Comparison of ENCODE assay signal across 9 mouse cellular contexts in genomic region chr6:134439401-134440021, GRCm38 (mm10). TPM values are rescaled to one million over a fixed set of nuclear protein-coding genes. Genes with fewer than 3 reads are reported as not detected.
A peak's percentile ranks its signal among the peaks of the same experiment; 100 is the strongest.
DNase-seq lines count a peak whose midpoint lies in the region; ATAC-seq and TF ChIP-seq lines count a peak whose summit lies in the region.
"Had no signal": no experiment of that assay in that cellular context is flagged by ENCODE, and none has a peak within 500 bp of the region (broad histone marks: within the 10 kb centered on the region; RNA-seq: fewer than 3 reads in every experiment).

No protein-coding gene starts in this region.

- TF ChIP-seq CTCF in kidney, postnatal 0 days (IDR thresholded peaks at IDR 0.05; ENCODE audit: low read depth): no peak
- no peak for TF ChIP-seq CTCF in kidney, adult 2 months (conservative IDR thresholded peaks at IDR 0.05; ENCODE audit: insufficient read depth, insufficient read length, low read depth, low read length)
- no peak for TF ChIP-seq CTCF in cortical plate, adult 2 months (IDR thresholded peaks at IDR 0.05; ENCODE audit: extremely low read depth, insufficient read depth, low read length)
- TF ChIP-seq CTCF in lung, postnatal 0 days (IDR thresholded peaks at IDR 0.05): no peak

- H3K4me3 ChIP-seq in kidney, postnatal 0 days (replicated peaks; ENCODE audit: low read depth, low read length): peak overlapping the region; percentile 21
- no peak overlapping the region for H3K4me3 ChIP-seq in kidney, adult 2 months (ENCODE audit: insufficient read depth, low read depth, low read length)
- H3K4me3 ChIP-seq in cortical plate, adult 2 months (ENCODE audit: insufficient read depth, low read length): peak overlapping the region; percentile 32
- H3K4me3 ChIP-seq in hindbrain, embryonic 16.5 days (ENCODE audit: low read length): peak overlapping the region; percentile 34
- H3K4me3 ChIP-seq in lung, postnatal 0 days (ENCODE audit: low read depth, low read length): no peak overlapping the region

- no peak for TF ChIP-seq EP300 in lung, postnatal 0 days (IDR thresholded peaks at IDR 0.05)

- H3K4me1 ChIP-seq in kidney, postnatal 0 days (replicated peaks; ENCODE audit: insufficient read depth, low read length): peaks cover 8% of the 10 kb centered on the region
- H3K4me1 ChIP-seq in kidney, adult 2 months (ENCODE audit: control insufficient read depth, insufficient read depth, low read length): peaks cover 7% of the 10 kb centered on the region; the same call in 1 of the 2 replicates
- H3K4me1 ChIP-seq in cortical plate, adult 2 months (ENCODE audit: control insufficient read depth, insufficient read depth, low read length): peaks cover 1% of the 10 kb centered on the region; the same call in 1 of the 2 replicates
- peaks cover 11% of the 10 kb centered on the region for H3K4me1 ChIP-seq in hindbrain, embryonic 16.5 days (ENCODE audit: control insufficient read depth, insufficient read depth, low read depth, low read length)
- H3K4me1 ChIP-seq in lung, postnatal 0 days (ENCODE audit: insufficient read depth, low read depth, low read length): 0 out of 2 replicates have a peak, but pooled peaks cover 3% of the 10 kb centered on the region

- ATAC-seq in kidney, postnatal 0 days (replicated peaks; ENCODE audit: low FRiP score, low read depth): peak; percentile 31
- peak; percentile 87 for ATAC-seq in hindbrain, embryonic 16.5 days
- peak; percentile 36 for ATAC-seq in lung, postnatal 0 days

- H3K36me3 ChIP-seq in kidney, postnatal 0 days (ENCODE audit: insufficient read depth, low read length): no peaks in the 10 kb centered on the region
- H3K36me3 ChIP-seq in kidney, adult 2 months (ENCODE audit: control insufficient read depth, insufficient read depth, low read length): no peaks in the 10 kb centered on the region
- H3K36me3 ChIP-seq in hindbrain, embryonic 16.5 days (ENCODE audit: control insufficient read depth, insufficient read depth, low read length): no peaks in the 10 kb centered on the region
- H3K36me3 ChIP-seq in lung, postnatal 0 days (ENCODE audit: insufficient read depth, low read length): no peaks in the 10 kb centered on the region

- no peaks in the 10 kb centered on the region for H3K27me3 ChIP-seq in kidney, postnatal 0 days (ENCODE audit: insufficient read depth, low read length)
- no peaks in the 10 kb centered on the region for H3K27me3 ChIP-seq in kidney, adult 2 months (replicated peaks; ENCODE audit: control insufficient read depth, insufficient read depth, low read length)
- no peaks in the 10 kb centered on the region for H3K27me3 ChIP-seq in hindbrain, embryonic 16.5 days (replicated peaks; ENCODE audit: control insufficient read depth, insufficient read depth, low read length)
- no peaks in the 10 kb centered on the region for H3K27me3 ChIP-seq in lung, postnatal 0 days (replicated peaks; ENCODE audit: insufficient read depth, low read length)

- 7% methylated on average over 23 of the region's 23 CpGs for WGBS in kidney, postnatal 0 days
- 21% methylated on average over 23 of the region's 23 CpGs for WGBS in kidney, adult 2 months
- 8% methylated on average over 23 of the region's 23 CpGs for WGBS in hindbrain, embryonic 16.5 days
- WGBS in lung, postnatal 0 days: 20% methylated on average over 23 of the region's 23 CpGs

- peak; percentile 78 for DNase-seq in kidney, postnatal 0 days (ENCODE audit: low spot score)
- DNase-seq in kidney, adult 2 months: no peak
- DNase-seq in gastrocnemius, postnatal 10 days: peak; percentile 25
- DNase-seq in lung, postnatal 0 days (ENCODE audit: low spot score): peak; percentile 59
- peak; percentile 62 for DNase-seq in right cerebral cortex, postnatal 25 days
- no peak for DNase-seq in testis, postnatal 10 days (ENCODE audit: low spot score)

- TF ChIP-seq POLR2A in kidney, adult 2 months (IDR thresholded peaks at IDR 0.05; ENCODE audit: low read depth, low read length): no peak
- TF ChIP-seq POLR2A in cortical plate, adult 2 months (IDR thresholded peaks at IDR 0.05; ENCODE audit: extremely low read depth, insufficient read depth, low read length): peak; percentile 38

- peak overlapping the region; percentile 32; the same call in 1 of the 2 replicates for H3K9ac ChIP-seq in kidney, postnatal 0 days (ENCODE audit: low read depth, low read length)
- peak overlapping the region; percentile 66 for H3K9ac ChIP-seq in hindbrain, embryonic 16.5 days (ENCODE audit: low read depth, low read length)
- no peak overlapping the region for H3K9ac ChIP-seq in lung, postnatal 0 days (replicated peaks; ENCODE audit: low read depth)

- H3K4me2 ChIP-seq in kidney, postnatal 0 days (ENCODE audit: low read length): peak overlapping the region; percentile 55
- peak overlapping the region; percentile 73 for H3K4me2 ChIP-seq in hindbrain, embryonic 16.5 days (ENCODE audit: low read length)
- peak overlapping the region; percentile 35 for H3K4me2 ChIP-seq in lung, postnatal 0 days (replicated peaks; ENCODE audit: low read depth, low read length)

- no peaks in the 10 kb centered on the region for H3K9me3 ChIP-seq in kidney, postnatal 0 days (replicated peaks; ENCODE audit: low read length)
- H3K9me3 ChIP-seq in hindbrain, embryonic 16.5 days (ENCODE audit: control insufficient read depth, low read length): no peaks in the 10 kb centered on the region
- H3K9me3 ChIP-seq in lung, postnatal 0 days (ENCODE audit: low read length): no peaks in the 10 kb centered on the region

- no peak overlapping the region for H3K27ac ChIP-seq in kidney, postnatal 0 days
- H3K27ac ChIP-seq in kidney, adult 2 months (ENCODE audit: insufficient read depth, low read depth, low read length): no peak overlapping the region
- H3K27ac ChIP-seq in cortical plate, adult 2 months (ENCODE audit: insufficient read depth, low read length): peak overlapping the region; percentile 20; the same call in 1 of the 2 replicates
- H3K27ac ChIP-seq in hindbrain, embryonic 16.5 days (ENCODE audit: low read depth, low read length): peak overlapping the region; percentile 59
- H3K27ac ChIP-seq in lung, postnatal 0 days (ENCODE audit: low read length): no peak overlapping the region

RNA-seq across cellular contexts. Expression of gene Bcl2l14, which starts 43.4 kb away (rescaled TPM):
- 9.3 and 10.2 TPM in 2 replicates for polyA plus RNA-seq in kidney, postnatal 0 days (2015; fragmentation: Nextera tagmentation; extraction: Ambion mirVana)
- 0.77 and 1.1 TPM in 2 replicates for polyA plus RNA-seq in kidney, adult 2 months (2012; rRNA removed)
- not detected in 2 replicates for polyA plus RNA-seq in cortical plate, adult 2 months (2012; rRNA removed)
- not detected for total RNA-seq in gastrocnemius, postnatal 10 days (2021)
- 0.07 and 0.10 TPM in 2 replicates for polyA plus RNA-seq in hindbrain, embryonic 16.5 days (2015; fragmentation: Nextera tagmentation; extraction: Ambion mirVana)
- 6.4 and 6.6 TPM in 2 replicates for polyA plus RNA-seq in lung, postnatal 0 days (2015; fragmentation: Nextera tagmentation; extraction: Ambion mirVana)
- total RNA-seq: gastrocnemius, adult 8-10 months had no signal

Comparison
In these comparisons a context has a peak if more than half of its experiments do, and no peak if none do; other contexts are left out.
1. DNase-seq: peak in kidney, postnatal 0 days (single experiment), gastrocnemius, postnatal 10 days (single experiment), lung, postnatal 0 days (single experiment) and right cerebral cortex, postnatal 25 days (single experiment); none in kidney, adult 2 months (single experiment) and testis, postnatal 10 days (single experiment).
2. H3K4me3 ChIP-seq: peak in kidney, postnatal 0 days (single experiment), cortical plate, adult 2 months (single experiment) and hindbrain, embryonic 16.5 days (single experiment); none in kidney, adult 2 months (single experiment) and lung, postnatal 0 days (single experiment).
3. ATAC-seq: peak in every context shown above with its lines; median percentile 87 in hindbrain, embryonic 16.5 days; 36 in lung, postnatal 0 days; 31 in kidney, postnatal 0 days.
4. H3K27ac ChIP-seq: peak in cortical plate, adult 2 months (single experiment) and hindbrain, embryonic 16.5 days (single experiment); none in kidney, postnatal 0 days (single experiment), kidney, adult 2 months (single experiment) and lung, postnatal 0 days (single experiment).
5. Peak in every context shown above with its lines, with median percentiles within 50 percentile points of each other: H3K4me2 ChIP-seq.